In genomic region chr2:48456072-48457040, GRCm38 (mm10) we compare ENCODE assay signal across 8 mouse cellular contexts.
A peak's percentile ranks its signal among the peaks of the same experiment; 100 is the strongest.
DNase-seq lines count a peak whose midpoint lies in the region; ATAC-seq lines count a peak whose summit lies in the region.

No protein-coding gene starts in this region.

- 0 out of 2 replicates have a peak, but pooled peaks cover 2% of the 10 kb centered on the region for H3K4me1 ChIP-seq in hindbrain, embryonic 14.5 days (replicated peaks; ENCODE audit: control insufficient read depth, insufficient read depth, low read length)

- H3K9me3 ChIP-seq in hindbrain, embryonic 14.5 days (ENCODE audit: control insufficient read depth, low read length), result no peaks in the 10 kb centered on the region

- no peak overlapping the region for H3K27ac ChIP-seq in hindbrain, embryonic 14.5 days

- no peak overlapping the region for H3K4me3 ChIP-seq in hindbrain, embryonic 14.5 days (replicated peaks; ENCODE audit: low read length)

- no peak overlapping the region for H3K4me2 ChIP-seq in hindbrain, embryonic 14.5 days (replicated peaks)

- peak; percentile 70 for DNase-seq in gastrocnemius, adult 18-20 months (ENCODE audit: low spot score)
- DNase-seq in gastrocnemius, postnatal 14 days, result no peak
- peak; percentile 84 for DNase-seq in 416B (ENCODE audit: low read depth)
- peak; percentile 57 for DNase-seq in cerebellum, postnatal 10 days
- peak; percentile 26 to 66 for DNase-seq in left cerebral cortex, postnatal 14 days (ENCODE audit: low spot score in 2 of 2)
- peak; percentile 42 for DNase-seq in right cerebral cortex, postnatal 25 days
- DNase-seq in T-cell, adult 2 months (ENCODE audit: low spot score), result no peak
- no peak for DNase-seq in hindbrain, embryonic 14.5 days (ENCODE audit: low spot score)

- no peak for ATAC-seq in hindbrain, embryonic 14.5 days (ENCODE audit: low FRiP score)

- no peaks in the 10 kb centered on the region for H3K27me3 ChIP-seq in hindbrain, embryonic 14.5 days (ENCODE audit: control insufficient read depth, insufficient read depth, low read length)

- no peaks in the 10 kb centered on the region for H3K36me3 ChIP-seq in hindbrain, embryonic 14.5 days (replicated peaks; ENCODE audit: control insufficient read depth, insufficient read depth)

- intact Hi-C loops in gastrocnemius, postnatal 14 days (cut with DNase I; ENCODE audit: low total_unique reads), result no loop called here
- intact Hi-C loops in left cerebral cortex, postnatal 14 days (cut with DNase I), result no loop called here

- WGBS in hindbrain, embryonic 14.5 days, result 65% methylated on average over 7 of the region's 7 CpGs

- no peak overlapping the region for H3K9ac ChIP-seq in hindbrain, embryonic 14.5 days

Comparison
In these comparisons a context has a peak if more than half of its experiments do, and no peak if none do; other contexts are left out.
1. DNase-seq: peak in gastrocnemius, adult 18-20 months (single experiment), 416B (single experiment), cerebellum, postnatal 10 days (2 of 2), left cerebral cortex, postnatal 14 days (2 of 2) and right cerebral cortex, postnatal 25 days (single experiment); none in gastrocnemius, postnatal 14 days (single experiment), T-cell, adult 2 months (single experiment) and hindbrain, embryonic 14.5 days (single experiment).